Mouse (Mus musculus) kidney, embryonic 16.5 days (tissue): ENCODE results near the gene Dnajc4. TPM values are rescaled to one million over a fixed set of nuclear protein-coding genes. Genes with fewer than 3 reads are reported as not detected.

ENCODE experiments used
- ATAC-seq: fragments of 200-750 bp; cut with Nextera tagmentation; 2 replicates; pipeline ENCODE4 v1.8.0; 2017; ENCODE audit warnings: moderate TSS enrichment; ENCODE audit not compliant: low FRiP score, low TSS enrichment
- H3K27ac ChIP-seq: fragments of 300-500 bp; sonication (generic); 2 replicates; pipeline ENCODE4 v1.5.1; 2014; ENCODE audit warnings: low read length
- H3K27me3 ChIP-seq: fragments of 300-500 bp; sonication (generic); 2 replicates; pipeline ENCODE4 v1.6.1; 2014; ENCODE audit warnings: low read length, control low read depth, mixed read lengths; ENCODE audit not compliant: insufficient read depth
- H3K36me3 ChIP-seq: fragments of 300-500 bp; sonication (generic); 2 replicates; pipeline ENCODE4 v1.6.1; 2014; ENCODE audit warnings: low read length, control low read depth, mixed read lengths; ENCODE audit not compliant: insufficient read depth
- H3K4me1 ChIP-seq: fragments of 300-500 bp; sonication (generic); 2 replicates; pipeline ENCODE4 v1.6.1; 2014; ENCODE audit warnings: low read length, control low read depth, mixed read lengths; ENCODE audit not compliant: insufficient read depth
- H3K4me2 ChIP-seq: fragments of 300-500 bp; sonication (generic); replicated peaks from 2 replicates; pipeline ENCODE4 v1.6.1; 2014; ENCODE audit warnings: low read depth, low read length
- H3K4me3 ChIP-seq: fragments of 300-500 bp; sonication (generic); 2 replicates; pipeline ENCODE4 v1.5.1; 2014; ENCODE audit warnings: mild to moderate bottlenecking, low read length
- H3K9ac ChIP-seq: fragments of 300-500 bp; sonication (generic); replicated peaks from 2 replicates; pipeline ENCODE4 v1.6.1; 2014; ENCODE audit warnings: low read length
- H3K9me3 ChIP-seq: fragments of 300-500 bp; sonication (generic); 2 replicates; pipeline ENCODE4 v1.6.1; 2016; ENCODE audit warnings: low read length, control low read depth
- WGBS: fragments of 180-500 bp; shearing (Covaris S2); extraction: QIAGEN DNeasy Blood & Tissue Kit; methylation state at CpG from one replicate; pipeline ENCODE4 v1.1.7; 2014; 5-methylcytosine and 5-hydroxymethylcytosine counted together
- polyA plus RNA-seq: library from polyadenylated mRNA; unstranded; fragments of >200 nt; fragmentation: Nextera tagmentation; extraction: Ambion mirVana; gene quantifications from 2 replicates; pipeline ENCODE4 v1.2.1, GENCODE M21; 2015

Gene Dnajc4
- polyA plus RNA-seq, 1 experiment from 2014 or later, result 26.8 TPM

DNA sequence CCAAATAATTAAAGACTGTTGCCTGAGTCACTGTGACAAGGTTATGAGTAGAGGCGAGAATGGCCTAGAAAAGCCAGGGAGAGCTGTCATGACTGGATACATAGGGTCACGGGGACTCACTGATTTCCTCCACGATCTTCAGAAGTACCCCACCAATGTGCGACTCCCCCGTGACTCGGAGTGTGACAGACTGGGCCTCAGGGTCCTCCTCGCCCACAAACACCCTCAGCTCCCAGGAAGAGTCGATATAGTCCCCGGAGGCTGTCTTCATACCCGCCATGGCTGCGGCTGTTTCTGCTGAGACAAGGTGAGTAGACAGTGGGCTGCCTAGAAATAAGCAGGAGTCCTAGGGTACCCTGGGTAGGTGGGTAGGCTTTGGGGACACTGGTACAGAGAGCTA, 26.2 kb upstream of the Dnajc4 start:
- H3K4me1 ChIP-seq, result no peaks in the 10 kb centered on the region
- no peaks in the 10 kb centered on the region for H3K9me3 ChIP-seq
- no peak for ATAC-seq
- WGBS, result 82% methylated on average over 11 of the region's 11 CpGs
- H3K9ac ChIP-seq, result no peak overlapping the region
- H3K4me3 ChIP-seq, result no peak overlapping the region
- H3K27me3 ChIP-seq, result no peaks in the 10 kb centered on the region
- peaks cover 36% of the 10 kb centered on the region for H3K36me3 ChIP-seq
- no peak overlapping the region for H3K4me2 ChIP-seq
- H3K27ac ChIP-seq, result no peak overlapping the region

DNA sequence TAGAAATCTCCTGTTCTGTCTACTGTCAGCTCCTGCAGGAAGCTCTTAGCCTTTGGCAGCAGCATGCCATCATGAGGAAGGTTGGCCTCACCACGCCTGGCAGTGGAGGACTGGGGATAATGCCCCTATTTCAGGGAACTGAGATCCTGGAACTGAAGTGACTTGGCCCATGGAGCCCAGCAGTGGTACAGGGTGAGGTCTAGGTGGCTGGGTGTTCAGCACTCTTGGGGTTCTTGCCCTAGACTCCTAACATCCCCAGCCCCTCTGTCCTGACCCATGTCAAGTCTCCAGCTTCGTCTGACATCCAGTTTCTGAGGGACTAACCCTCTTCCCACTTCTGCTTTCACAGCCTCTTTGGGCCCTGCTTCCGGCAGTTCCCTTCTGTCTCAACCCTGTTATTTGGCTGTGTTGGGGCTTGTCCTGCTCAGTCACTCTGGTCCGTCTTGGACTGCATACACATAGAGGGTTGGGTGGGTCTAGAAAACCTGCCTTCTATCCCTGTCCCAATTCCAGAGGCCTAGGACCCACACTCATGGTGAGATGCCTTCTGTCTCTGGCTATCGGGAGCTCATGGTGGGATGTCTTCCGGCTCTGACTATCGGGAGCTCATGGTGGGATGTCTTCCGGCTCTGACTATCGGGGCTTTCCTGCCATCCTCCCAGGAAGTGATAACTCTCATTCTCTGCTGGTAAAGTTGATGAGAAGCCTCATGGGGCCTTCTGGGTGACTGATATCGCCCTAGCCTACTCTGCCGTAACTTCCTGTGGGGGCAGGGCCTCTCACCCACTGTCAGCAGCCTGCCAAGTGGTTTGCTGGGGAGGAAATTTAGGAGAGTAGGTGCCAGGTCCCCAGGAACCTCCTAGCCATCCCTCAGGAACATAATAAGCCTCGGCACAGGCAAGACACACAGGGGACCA, 25.4 kb upstream of the Dnajc4 start:
- H3K36me3 ChIP-seq, result peaks cover 31% of the 10 kb centered on the region
- H3K9ac ChIP-seq, result no peak overlapping the region
- no peaks in the 10 kb centered on the region for H3K27me3 ChIP-seq
- no peak for ATAC-seq
- no peaks in the 10 kb centered on the region for H3K4me1 ChIP-seq
- no peak overlapping the region for H3K4me3 ChIP-seq
- 73% methylated on average over 12 of the region's 12 CpGs for WGBS
- no peak overlapping the region for H3K27ac ChIP-seq
- H3K4me2 ChIP-seq, result no peak overlapping the region
- H3K9me3 ChIP-seq, result no peaks in the 10 kb centered on the region

DNA sequence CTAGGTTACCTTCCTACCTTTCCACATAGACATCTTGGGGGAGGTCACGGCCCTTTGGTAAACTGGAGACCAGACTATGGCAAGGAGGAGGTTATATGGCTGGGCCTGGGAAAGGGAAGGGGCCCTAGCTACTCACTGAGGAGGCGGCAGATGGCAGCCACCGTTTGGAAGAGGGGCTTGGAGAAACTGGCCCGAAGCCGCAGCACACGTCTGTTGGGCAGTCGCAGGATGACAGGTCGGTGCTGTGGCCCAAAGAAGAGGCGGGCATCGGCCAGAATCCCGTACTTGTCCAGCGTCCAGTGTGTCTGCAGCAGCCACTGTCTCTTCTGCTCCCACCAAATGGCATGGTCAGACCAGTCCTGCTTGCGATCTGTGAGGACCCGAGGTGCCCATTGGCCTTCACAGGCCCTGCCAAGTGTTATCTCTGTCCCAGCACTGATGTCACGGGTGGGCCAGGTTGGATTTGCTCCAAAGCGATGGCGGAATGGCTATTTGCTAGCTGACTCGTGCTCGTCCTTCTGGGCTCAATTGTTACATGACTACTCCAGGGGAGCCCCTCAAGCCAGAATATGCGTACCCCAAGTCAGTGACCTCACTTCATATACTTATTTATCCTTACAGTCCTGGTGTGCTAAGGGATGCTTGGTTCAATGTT, 22.2 kb upstream of the Dnajc4 start:
- H3K27ac ChIP-seq, result no peak overlapping the region

DNA sequence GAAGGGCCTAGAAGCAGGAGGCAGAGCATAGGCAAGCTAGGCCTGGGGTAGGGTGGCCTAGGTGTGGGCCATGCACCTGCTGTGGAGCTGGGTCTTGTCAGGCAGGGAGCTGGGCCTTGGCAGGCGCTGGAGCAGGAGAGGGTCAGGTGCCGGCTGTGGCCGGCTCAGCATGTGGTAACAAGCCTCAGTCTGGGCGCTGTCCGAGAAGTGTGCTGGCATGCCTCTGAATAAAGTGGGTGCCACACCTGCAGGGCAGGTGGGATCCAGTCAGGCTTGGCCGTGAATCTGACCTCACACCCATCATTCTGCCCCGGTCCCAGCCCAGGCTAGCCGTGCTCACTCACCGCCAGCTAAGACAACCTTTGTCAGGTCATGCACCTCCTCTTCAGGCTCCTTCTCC, 21.6 kb upstream of the Dnajc4 start:
- no peak overlapping the region for H3K4me2 ChIP-seq

More for the DNA sequence above, 22.2 kb upstream of the Dnajc4 start:
- H3K9me3 ChIP-seq, result no peaks in the 10 kb centered on the region
- no peak overlapping the region for H3K9ac ChIP-seq
- no peaks in the 10 kb centered on the region for H3K27me3 ChIP-seq
- H3K4me1 ChIP-seq, result no peaks in the 10 kb centered on the region
- no peak overlapping the region for H3K4me3 ChIP-seq
- H3K36me3 ChIP-seq, result peaks cover 2% of the 10 kb centered on the region; the same call in 1 of the 2 replicates
- H3K4me2 ChIP-seq, result no peak overlapping the region
- no peak for ATAC-seq
- WGBS, result 92% methylated on average over 20 of the region's 20 CpGs

DNA sequence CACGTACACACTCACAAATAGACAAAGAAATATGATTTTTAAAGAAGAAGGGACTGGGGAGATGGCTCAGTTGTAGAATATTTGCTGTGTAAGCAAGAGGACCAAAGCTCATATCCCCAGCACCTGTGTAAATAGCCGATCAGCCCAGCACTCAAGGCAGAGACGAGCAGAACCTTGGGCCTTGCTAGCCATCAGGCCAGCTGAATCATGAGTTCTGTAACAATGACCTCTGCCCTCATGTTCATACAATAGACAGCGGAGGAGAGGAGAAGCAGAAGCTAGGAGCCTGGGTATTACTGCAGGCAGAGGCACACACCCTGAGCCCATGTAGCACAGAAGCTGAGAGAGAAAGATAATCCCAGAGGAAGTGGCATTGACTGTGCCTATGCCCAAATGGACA, 20.1 kb upstream of the Dnajc4 start:
- Histone ChIP-seq H3K36me3 (no peaks in the 10 kb centered on the region), H3K4me3 (no peak overlapping the region), H3K4me1 (no peaks in the 10 kb centered on the region), H3K4me2 (no peak overlapping the region), H3K9ac (no peak overlapping the region), H3K9me3 (no peaks in the 10 kb centered on the region), H3K27me3 (no peaks in the 10 kb centered on the region), H3K27ac (no peak overlapping the region)
- no peak for ATAC-seq
- WGBS, result 71% methylated on average over 4 of the region's 4 CpGs

More for the DNA sequence above, 21.6 kb upstream of the Dnajc4 start:
- Histone ChIP-seq H3K4me3 (no peak overlapping the region), H3K9ac (no peak overlapping the region), H3K36me3 (no peaks in the 10 kb centered on the region), H3K27ac (no peak overlapping the region), H3K4me1 (no peaks in the 10 kb centered on the region), H3K9me3 (no peaks in the 10 kb centered on the region), H3K27me3 (no peaks in the 10 kb centered on the region)
- 83% methylated on average over 9 of the region's 9 CpGs for WGBS
- ATAC-seq, result no peak

DNA sequence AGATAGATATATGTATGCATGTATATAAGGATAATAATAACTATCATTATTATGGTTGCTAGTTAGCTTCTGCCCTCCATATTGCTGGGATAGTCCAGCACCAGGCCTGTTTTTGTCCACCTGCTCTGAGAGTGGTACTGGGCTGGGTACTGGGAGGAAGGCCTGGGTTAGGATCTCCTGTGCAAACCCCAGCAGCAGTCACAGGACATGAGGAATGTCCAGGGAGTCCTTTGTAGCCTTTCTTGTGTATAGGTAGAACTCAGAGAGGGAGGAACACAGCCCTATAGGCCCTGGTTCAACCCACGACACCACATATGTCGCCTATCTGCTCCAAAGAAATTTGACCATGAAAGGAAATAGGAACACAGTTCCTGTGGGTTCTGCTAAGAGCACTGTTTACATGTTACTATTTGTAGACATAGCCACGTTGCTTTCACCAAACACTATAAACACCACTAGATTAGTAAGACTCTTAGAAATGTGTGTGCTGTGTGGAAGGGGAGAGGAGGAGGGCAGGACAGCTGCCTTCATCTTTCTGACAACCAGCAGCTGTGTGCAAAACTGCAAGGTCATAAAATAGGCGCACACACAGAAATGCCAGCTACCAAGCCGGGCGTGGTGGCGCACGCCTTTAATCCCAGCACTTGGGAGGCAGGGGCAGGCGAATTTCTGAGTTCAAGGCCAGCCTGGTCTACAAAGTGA, 14.7 kb upstream of the Dnajc4 start:
- Histone ChIP-seq H3K27ac (0 out of 2 replicates have a peak overlapping the region, but pooled peaks have one; percentile 14), H3K4me2 (no peak overlapping the region), H3K36me3 (no peaks in the 10 kb centered on the region), H3K27me3 (no peaks in the 10 kb centered on the region), H3K9ac (no peak overlapping the region), H3K4me1 (no peaks in the 10 kb centered on the region), H3K4me3 (no peak overlapping the region), H3K9me3 (no peaks in the 10 kb centered on the region)
- no peak for ATAC-seq
- WGBS, result 82% methylated on average over 9 of the region's 9 CpGs

DNA sequence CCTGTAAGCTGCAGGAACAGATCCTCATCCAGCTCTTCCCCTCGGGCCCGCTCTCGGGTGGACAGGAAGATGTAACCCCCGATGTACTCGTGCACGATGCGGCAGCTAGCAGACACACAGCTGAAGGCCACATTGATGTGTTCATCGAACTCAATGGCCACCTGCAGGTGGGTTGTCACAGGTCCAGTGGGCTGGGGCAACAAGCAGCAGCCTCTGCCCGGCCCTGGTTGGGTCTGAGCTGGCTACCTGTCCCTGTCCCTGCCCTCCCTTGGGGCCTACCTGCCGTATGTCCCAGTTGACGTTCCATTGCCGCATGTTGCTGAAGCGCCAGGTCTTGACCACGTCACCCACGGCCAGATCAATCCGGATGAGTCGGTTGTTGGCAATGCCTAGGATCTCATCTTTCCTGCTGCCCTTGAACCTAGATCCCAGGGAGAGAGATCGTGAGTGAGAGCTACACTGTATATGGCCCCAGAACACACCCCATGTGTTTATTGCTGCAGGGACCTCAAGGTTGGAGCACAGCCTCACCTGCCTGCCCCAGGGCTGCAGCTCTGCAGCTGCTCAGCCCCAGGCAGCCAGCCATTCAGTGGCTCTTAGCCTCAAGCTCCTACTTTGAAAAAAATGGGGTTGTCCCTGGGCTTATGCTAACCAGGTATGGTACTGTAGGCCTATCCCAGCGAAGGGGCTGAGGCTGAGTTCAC, 7.1 kb upstream of the Dnajc4 start:
- Histone ChIP-seq H3K27ac (no peak overlapping the region), H3K4me3 (no peak overlapping the region), H3K4me1 (peaks cover 19% of the 10 kb centered on the region), H3K36me3 (peaks cover 17% of the 10 kb centered on the region), H3K27me3 (no peaks in the 10 kb centered on the region), H3K4me2 (no peak overlapping the region), H3K9ac (no peak overlapping the region), H3K9me3 (no peaks in the 10 kb centered on the region)
- 94% methylated on average over 19 of the region's 19 CpGs for WGBS
- no peak for ATAC-seq

DNA sequence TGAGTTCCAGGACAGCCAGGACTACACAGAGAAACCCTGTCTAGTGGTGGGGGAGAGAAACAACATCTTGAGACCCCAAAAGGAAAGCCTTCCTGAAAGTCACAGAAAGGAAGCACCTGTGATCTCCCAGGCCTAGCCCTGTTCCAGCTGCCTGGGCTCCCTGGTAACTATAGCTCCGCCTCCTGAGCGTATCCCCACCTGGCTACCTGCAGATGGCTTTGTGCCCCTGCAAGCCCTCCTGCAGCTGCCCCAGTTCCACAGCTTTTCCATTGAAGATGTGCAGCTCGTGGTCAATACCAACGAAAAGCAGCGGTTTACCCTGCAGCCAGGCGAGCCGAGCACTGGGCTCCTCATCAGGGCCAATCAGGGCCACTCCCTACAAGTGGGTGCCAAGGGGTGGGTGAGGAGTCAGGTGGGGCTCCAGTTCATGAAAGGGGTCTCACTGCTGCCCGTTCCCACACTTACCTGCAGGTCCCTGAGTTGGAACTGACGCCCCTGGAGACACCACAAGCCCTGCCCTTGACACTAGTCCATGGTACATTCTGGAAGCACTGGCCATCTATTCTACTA, 5.4 kb upstream of the Dnajc4 start:
- Histone ChIP-seq H3K27me3 (no peaks in the 10 kb centered on the region), H3K36me3 (peaks cover 17% of the 10 kb centered on the region), H3K9ac (no peak overlapping the region), H3K27ac (no peak overlapping the region), H3K9me3 (no peaks in the 10 kb centered on the region), H3K4me2 (no peak overlapping the region), H3K4me3 (no peak overlapping the region), H3K4me1 (peaks cover 28% of the 10 kb centered on the region)
- WGBS, result 81% methylated on average over 9 of the region's 9 CpGs
- ATAC-seq, result no peak

DNA sequence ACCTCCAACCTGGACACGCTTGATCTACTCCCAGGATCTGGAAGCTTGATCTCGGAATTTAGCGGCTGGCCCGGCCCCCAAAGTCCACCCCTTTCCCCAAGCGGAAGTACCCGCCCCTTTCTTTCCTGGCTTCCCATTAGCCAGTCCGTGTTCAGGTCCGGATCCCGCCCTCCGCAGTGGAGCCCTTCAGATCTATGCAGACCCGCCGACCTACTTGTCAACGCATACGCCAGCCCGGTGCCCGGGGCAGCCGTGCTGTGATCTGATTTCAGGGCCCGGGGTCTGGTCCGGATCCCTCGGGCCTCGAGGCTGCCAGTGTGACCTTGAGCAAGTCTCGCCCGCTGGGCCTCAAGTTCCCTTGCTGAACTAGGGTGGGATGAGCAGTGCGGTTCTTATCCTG, 3.6 kb upstream of the Dnajc4 start, which contains the start of the genes Nudt22 and Trpt1:
Nudt22 (minus strand) TSS at position 112 of the 400 bp plus-strand sequence.
Trpt1 (plus strand) TSS at position 126 of the 400 bp plus-strand sequence.
- WGBS, result under 1% methylated on average over 23 of the region's 24 CpGs
- Histone ChIP-seq H3K9me3 (no peaks in the 10 kb centered on the region), H3K27me3 (no peaks in the 10 kb centered on the region), H3K4me2 (peak within 1 kb of the TSS; percentile 90), H3K9ac (peak within 1 kb of the TSS; percentile 86), H3K36me3 (peaks cover 17% of the 10 kb centered on the region), H3K27ac (peak within 1 kb of the TSS; percentile 77), H3K4me3 (peak within 1 kb of the TSS; percentile 67), H3K4me1 (peaks cover 35% of the 10 kb centered on the region)
- peak; percentile 83 for ATAC-seq
